Mouse (Mus musculus) G1E (cell line): ENCODE measurements around the gene Sntb2.

Source experiments
- CTCF ChIP-seq: IDR thresholded peaks from 2 replicates; pipeline ENCODE4 v1.5.1; 2012; ENCODE audit warnings: low read depth, low read length, inconsistent platforms, mixed read lengths
- GATA1 ChIP-seq: IDR thresholded peaks from 2 replicates; pipeline ENCODE4 v1.6.1; 2012; ENCODE audit warnings: borderline replicate concordance, low read length, inconsistent platforms, mixed read lengths
- GATA2 ChIP-seq: IDR thresholded peaks from 2 replicates; pipeline ENCODE4 v1.6.1; 2012; ENCODE audit warnings: low read depth, low read length, inconsistent platforms, borderline replicate concordance
- POLR2AphosphoS5 ChIP-seq: IDR thresholded peaks from 2 replicates; pipeline ENCODE4 v1.6.1; 2012; ENCODE audit warnings: low read depth, low read length, inconsistent platforms; ENCODE audit not compliant: insufficient replicate concordance
- TAL1 ChIP-seq: conservative IDR thresholded peaks from 2 replicates; pipeline ENCODE4 v1.6.1; 2012; ENCODE audit warnings: low read depth, low read length, inconsistent platforms, mixed read lengths

- TF ChIP-seq CTCF: no peak
- no peak for TF ChIP-seq TAL1
- no peak for TF ChIP-seq POLR2AphosphoS5
- no peak for TF ChIP-seq GATA2
- TF ChIP-seq GATA1: no peak
Measured at GRCm38 (mm10) chr8:106929155-106929913, 6.2 kb upstream of the Sntb2 start.
